Mouse (Mus musculus): ENCODE data around the gene Sfxn2. TPM values are rescaled to one million over a fixed set of nuclear protein-coding genes. Genes with fewer than 3 reads are reported as not detected.

The Sfxn2 gene
- polyA plus RNA-seq, 1 experiment, result 5.5 TPM

GRCm38 (mm10) chr19:46529601-46530448 is 43.3 kb upstream of the Sfxn2 start:
- peaks cover 6% of the 10 kb centered on the region for H3K4me1 ChIP-seq (ENCODE audit: control insufficient read depth, insufficient read depth, low read length)
- no peak overlapping the region for H3K27ac ChIP-seq (ENCODE audit: insufficient read depth, low read length)
- no peak overlapping the region for H3K4me3 ChIP-seq (ENCODE audit: insufficient read depth, low read length)
- no peak for TF ChIP-seq CTCF (IDR thresholded peaks at IDR 0.05; ENCODE audit: extremely low read depth, insufficient read depth, low read length)
- no peak for TF ChIP-seq POLR2A (IDR thresholded peaks at IDR 0.05; ENCODE audit: extremely low read depth, insufficient read depth, low read length)

DNA sequence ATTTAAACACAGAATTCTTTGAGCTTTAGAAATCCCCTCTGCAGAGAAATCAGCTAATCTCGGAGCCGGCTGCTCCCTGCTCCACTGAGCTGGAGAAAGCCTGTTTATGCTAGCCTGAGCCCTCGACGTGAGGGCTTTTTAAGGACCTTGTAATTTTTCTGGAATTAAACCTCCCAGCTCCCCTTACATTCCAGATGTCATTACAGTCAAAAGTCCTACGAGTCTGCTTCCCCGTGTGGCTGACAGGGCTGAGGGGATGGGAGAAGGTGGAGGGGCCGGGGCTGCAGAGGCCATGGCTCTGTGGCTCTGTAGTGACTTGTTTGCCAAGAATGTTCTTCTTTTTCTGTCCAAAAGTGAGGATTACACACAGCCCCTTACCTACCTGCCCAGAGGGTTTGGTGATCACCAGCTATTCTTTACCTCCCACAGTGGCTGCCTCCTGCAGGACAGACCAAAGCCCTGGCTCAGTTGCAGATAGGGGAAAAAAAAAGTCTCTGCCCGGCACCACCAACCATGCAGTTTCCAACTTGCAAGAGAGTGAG is 42.6 kb upstream of the Sfxn2 start:
- TF ChIP-seq POLR2A (IDR thresholded peaks at IDR 0.05; ENCODE audit: extremely low read depth, insufficient read depth, low read length) (no peak), CTCF (IDR thresholded peaks at IDR 0.05; ENCODE audit: extremely low read depth, insufficient read depth, low read length) (no peak)
- peak overlapping the region; percentile 21; the same call in 1 of the 2 replicates for H3K27ac ChIP-seq (ENCODE audit: insufficient read depth, low read length)
- H3K4me3 ChIP-seq (ENCODE audit: insufficient read depth, low read length), result no peak overlapping the region
- peaks cover 6% of the 10 kb centered on the region for H3K4me1 ChIP-seq (ENCODE audit: control insufficient read depth, insufficient read depth, low read length)

DNA sequence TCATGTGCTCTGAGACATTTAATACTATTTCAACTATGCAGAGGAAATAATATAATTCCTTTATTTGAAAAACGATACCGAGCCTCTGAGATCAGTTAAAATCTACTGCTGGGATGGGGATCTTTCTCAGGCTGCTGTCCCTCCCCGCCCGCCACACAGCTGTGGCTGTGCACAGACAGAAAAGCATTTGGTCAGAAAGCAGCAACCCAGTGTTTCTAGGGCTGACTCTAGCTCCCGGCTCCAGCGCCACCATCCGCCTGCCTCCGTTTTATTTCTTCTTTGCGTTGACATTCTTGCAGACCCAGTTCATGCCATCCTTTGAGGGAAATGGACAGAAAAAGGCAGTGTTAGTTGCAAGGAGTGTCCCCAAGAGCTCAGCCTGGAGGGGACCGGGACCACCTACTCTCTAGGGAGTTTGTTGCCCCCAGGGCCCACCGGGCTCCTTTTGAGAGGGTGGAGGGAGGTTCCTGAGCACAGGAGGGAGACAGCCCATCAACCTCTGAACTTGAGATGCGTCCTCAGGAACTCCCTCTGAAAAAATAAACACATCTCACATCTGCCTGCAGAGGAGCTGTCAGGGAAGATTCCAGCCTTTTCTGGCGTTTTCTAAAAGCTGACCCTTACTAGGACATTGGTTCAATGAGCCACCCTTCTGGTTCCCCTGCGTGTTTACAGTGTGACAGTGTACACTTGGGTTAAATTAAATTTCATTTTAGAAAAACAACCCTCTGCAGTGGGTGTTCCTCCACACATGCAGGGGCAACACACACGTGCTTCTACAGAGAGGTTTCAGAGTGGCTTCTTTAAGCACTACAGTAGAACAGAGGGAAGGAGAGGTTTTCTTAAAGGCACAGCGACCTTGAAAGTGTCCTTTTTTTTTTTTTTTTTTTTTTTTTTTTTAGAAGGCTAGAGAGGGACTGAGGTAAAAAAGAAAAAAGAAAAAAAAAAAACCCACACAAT is 41.8 kb upstream of the Sfxn2 start:
- Histone ChIP-seq H3K4me3 (ENCODE audit: insufficient read depth, low read length) (no peak overlapping the region), H3K27ac (ENCODE audit: insufficient read depth, low read length) (no peak overlapping the region), H3K4me1 (ENCODE audit: control insufficient read depth, insufficient read depth, low read length) (peaks cover 6% of the 10 kb centered on the region)
- TF ChIP-seq POLR2A (IDR thresholded peaks at IDR 0.05; ENCODE audit: extremely low read depth, insufficient read depth, low read length), result no peak
- no peak for TF ChIP-seq CTCF (IDR thresholded peaks at IDR 0.05; ENCODE audit: extremely low read depth, insufficient read depth, low read length)

DNA sequence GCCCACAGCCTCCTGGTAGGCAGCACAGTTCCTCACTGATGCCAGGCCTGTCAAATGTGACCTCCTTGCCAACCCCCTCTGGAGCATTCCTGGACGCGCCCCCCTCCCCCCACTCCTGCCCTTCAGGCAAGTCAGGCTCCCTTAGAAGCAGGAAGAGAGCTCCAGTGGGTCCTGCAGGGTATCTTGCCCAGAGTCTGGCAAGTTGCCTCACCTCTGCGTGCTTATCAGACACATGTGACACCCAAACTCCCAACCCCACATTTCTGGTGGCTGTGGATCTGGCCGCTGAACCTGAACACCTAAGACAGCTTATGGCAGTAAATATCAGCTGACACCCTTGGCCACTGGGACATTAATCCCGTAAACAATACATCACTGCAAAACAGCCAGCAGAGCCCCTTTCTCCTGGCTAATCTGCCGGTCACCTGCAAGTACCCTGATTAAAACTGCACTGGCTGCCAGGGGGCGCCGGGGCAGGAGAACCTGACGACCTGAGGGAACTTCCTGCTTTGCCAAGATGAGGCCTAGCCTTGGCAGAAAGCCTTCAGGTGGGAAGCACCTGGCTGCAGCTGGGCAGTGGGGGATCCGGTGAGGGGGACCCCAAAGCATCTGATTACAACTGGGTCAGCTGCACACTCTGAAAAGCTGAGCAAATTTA is 41.0 kb upstream of the Sfxn2 start:
- Histone ChIP-seq H3K4me1 (ENCODE audit: control insufficient read depth, insufficient read depth, low read length) (peaks cover 6% of the 10 kb centered on the region), H3K27ac (ENCODE audit: insufficient read depth, low read length) (no peak overlapping the region), H3K4me3 (ENCODE audit: insufficient read depth, low read length) (no peak overlapping the region)
- TF ChIP-seq CTCF (IDR thresholded peaks at IDR 0.05; ENCODE audit: extremely low read depth, insufficient read depth, low read length) (no peak), POLR2A (IDR thresholded peaks at IDR 0.05; ENCODE audit: extremely low read depth, insufficient read depth, low read length) (no peak)

DNA sequence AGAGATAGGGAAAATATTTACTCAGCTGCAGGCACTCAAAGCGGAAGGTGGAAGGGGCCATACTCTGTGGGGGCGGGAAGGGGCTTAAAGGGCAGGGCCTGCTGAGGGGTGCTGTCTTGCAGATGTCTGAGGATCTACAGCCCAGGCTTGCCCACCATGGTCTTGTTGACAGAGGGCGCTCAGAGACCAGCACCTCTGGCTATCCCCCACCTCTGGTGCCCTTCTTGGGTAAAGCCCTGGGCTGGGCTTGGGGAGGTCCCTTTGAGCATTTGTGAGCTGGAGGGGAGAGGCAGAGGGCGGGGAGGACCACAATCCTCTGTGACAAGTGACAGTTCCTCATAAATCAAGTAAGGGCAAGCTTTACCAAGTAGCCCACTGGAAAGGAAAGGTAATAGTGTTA is 40.1 kb upstream of the Sfxn2 start:
- TF ChIP-seq CTCF (IDR thresholded peaks at IDR 0.05; ENCODE audit: extremely low read depth, insufficient read depth, low read length) (no peak), POLR2A (IDR thresholded peaks at IDR 0.05; ENCODE audit: extremely low read depth, insufficient read depth, low read length) (no peak)
- Histone ChIP-seq H3K27ac (ENCODE audit: insufficient read depth, low read length) (no peak overlapping the region), H3K4me1 (ENCODE audit: control insufficient read depth, insufficient read depth, low read length) (peaks cover 6% of the 10 kb centered on the region), H3K4me3 (ENCODE audit: insufficient read depth, low read length) (no peak overlapping the region)

DNA sequence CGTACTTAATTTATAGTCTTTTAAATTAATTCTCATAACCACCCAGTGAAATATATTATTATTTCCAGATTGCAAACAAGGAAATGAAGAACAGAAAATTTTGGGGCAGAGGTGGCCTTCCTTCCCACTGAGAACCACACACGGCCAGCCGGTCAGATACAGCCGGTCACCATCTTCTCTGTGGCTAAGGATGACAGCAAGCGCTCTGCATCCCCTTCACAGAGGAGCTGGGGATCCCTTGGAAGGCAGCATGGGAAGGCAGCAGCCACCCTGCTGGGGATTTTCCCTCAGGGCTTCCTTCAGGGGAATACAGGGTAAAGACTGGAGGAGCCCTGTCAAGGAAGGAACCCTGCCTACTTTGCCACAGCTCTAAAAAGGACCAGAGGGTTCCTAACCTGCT is 39.6 kb upstream of the Sfxn2 start:
- H3K4me3 ChIP-seq (ENCODE audit: insufficient read depth, low read length), result no peak overlapping the region
- peaks cover 6% of the 10 kb centered on the region for H3K4me1 ChIP-seq (ENCODE audit: control insufficient read depth, insufficient read depth, low read length)
- TF ChIP-seq CTCF (IDR thresholded peaks at IDR 0.05; ENCODE audit: extremely low read depth, insufficient read depth, low read length) (no peak), POLR2A (IDR thresholded peaks at IDR 0.05; ENCODE audit: extremely low read depth, insufficient read depth, low read length) (no peak)
- no peak overlapping the region for H3K27ac ChIP-seq (ENCODE audit: insufficient read depth, low read length)

GRCm38 (mm10) chr19:46534542-46535098 is 38.5 kb upstream of the Sfxn2 start:
- peaks cover 4% of the 10 kb centered on the region for H3K4me1 ChIP-seq (ENCODE audit: control insufficient read depth, insufficient read depth, low read length)
- H3K27ac ChIP-seq (ENCODE audit: insufficient read depth, low read length), result no peak overlapping the region
- no peak overlapping the region for H3K4me3 ChIP-seq (ENCODE audit: insufficient read depth, low read length)
- TF ChIP-seq CTCF (IDR thresholded peaks at IDR 0.05; ENCODE audit: extremely low read depth, insufficient read depth, low read length), result no peak
- TF ChIP-seq POLR2A (IDR thresholded peaks at IDR 0.05; ENCODE audit: extremely low read depth, insufficient read depth, low read length), result no peak

- H3K4me1 ChIP-seq (ENCODE audit: control insufficient read depth, insufficient read depth, low read length), result no peaks in the 10 kb centered on the region
- TF ChIP-seq POLR2A (IDR thresholded peaks at IDR 0.05; ENCODE audit: extremely low read depth, insufficient read depth, low read length) (no peak), CTCF (IDR thresholded peaks at IDR 0.05; ENCODE audit: extremely low read depth, insufficient read depth, low read length) (no peak)
- no peak overlapping the region for H3K27ac ChIP-seq (ENCODE audit: insufficient read depth, low read length)
- H3K4me3 ChIP-seq (ENCODE audit: insufficient read depth, low read length), result no peak overlapping the region
Measured at GRCm38 (mm10) chr19:46537357-46537756, 35.8 kb upstream of the Sfxn2 start.

- TF ChIP-seq POLR2A (IDR thresholded peaks at IDR 0.05; ENCODE audit: extremely low read depth, insufficient read depth, low read length) (no peak), CTCF (IDR thresholded peaks at IDR 0.05; ENCODE audit: extremely low read depth, insufficient read depth, low read length) (no peak; the same call in 1 of the 2 replicates)
- Histone ChIP-seq H3K27ac (ENCODE audit: insufficient read depth, low read length) (no peak overlapping the region), H3K4me3 (ENCODE audit: insufficient read depth, low read length) (no peak overlapping the region), H3K4me1 (ENCODE audit: control insufficient read depth, insufficient read depth, low read length) (no peaks in the 10 kb centered on the region)
Measured at GRCm38 (mm10) chr19:46538213-46538612, 35.0 kb upstream of the Sfxn2 start.

Data from cortical plate, adult 2 months (tissue).